Mouse (Mus musculus) cerebellum, adult 9-10 months (tissue): Measurements from ENCODE around the gene Dixdc1.

Source experiments
- DNase-seq: peaks from one replicate; pipeline ENCODE4 v3.0.0; 2022

Dixdc1 gene

DNA sequence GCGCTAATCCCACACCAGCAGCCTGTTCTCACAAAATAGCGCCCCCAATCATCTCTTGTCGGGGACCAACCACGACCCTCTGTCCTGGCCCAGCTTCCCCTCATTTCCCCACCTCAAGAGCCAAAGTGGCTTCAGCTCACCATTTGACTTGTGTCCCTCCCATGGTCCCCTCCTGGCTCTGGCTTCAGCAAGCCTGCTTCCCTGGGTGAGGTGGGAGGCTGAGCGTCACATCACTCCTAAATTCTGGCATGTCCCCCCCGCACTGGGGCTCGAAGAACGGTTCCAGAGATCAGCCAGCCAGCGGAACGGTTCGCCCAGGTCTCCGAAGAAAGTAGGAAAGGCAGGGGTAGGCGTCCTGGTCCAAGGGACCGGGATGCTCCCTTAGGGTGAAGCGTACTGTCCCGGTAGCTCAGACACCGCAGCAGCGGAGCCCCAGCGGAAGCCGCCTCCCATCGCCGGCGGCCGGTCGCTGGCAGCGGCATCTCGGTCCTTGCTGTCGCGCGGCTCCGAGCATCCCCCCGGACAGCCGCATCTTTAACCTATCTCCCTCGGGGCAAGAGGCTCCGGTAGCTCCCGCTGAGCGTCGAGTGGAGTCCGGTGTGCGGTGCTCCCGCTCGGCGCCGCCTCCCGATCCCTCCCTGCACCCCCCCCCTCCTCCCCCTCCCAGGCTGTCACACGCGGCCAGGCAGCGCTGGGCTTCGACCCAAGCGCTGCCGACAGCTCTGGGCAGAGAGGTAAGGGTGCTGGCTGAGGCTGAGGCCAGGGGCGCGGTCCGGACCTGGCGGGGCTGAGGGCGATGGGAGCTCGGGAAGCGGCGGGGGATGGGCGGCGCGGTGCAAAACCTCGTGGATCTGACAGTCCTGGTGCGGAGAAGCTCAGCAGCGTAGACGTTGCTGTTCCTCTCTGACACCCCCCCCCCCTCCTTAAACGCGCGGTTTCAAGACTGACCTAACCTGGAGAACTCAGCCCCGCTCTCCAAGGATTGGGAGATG, 40.6 kb downstream of the Dixdc1 start:
- peak; percentile 74 for DNase-seq

DNA sequence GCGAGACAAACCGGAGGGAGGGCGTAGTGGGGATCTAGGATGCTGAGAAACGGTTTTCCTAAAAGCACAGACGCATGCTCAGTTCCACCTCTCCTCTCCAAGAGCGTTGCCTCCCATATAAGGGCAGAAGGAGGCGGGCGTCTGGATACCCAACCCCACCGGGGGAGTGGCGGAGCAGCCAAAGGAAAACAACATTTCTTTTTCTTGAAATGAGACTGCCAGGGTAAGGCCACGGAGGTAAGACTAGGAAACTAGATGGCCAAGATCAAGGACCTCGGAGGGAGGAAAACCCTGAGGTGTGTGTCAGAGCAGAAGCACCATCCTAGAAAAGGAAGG, 41.6 kb downstream of the Dixdc1 start:
- DNase-seq: peak; percentile 90

DNA sequence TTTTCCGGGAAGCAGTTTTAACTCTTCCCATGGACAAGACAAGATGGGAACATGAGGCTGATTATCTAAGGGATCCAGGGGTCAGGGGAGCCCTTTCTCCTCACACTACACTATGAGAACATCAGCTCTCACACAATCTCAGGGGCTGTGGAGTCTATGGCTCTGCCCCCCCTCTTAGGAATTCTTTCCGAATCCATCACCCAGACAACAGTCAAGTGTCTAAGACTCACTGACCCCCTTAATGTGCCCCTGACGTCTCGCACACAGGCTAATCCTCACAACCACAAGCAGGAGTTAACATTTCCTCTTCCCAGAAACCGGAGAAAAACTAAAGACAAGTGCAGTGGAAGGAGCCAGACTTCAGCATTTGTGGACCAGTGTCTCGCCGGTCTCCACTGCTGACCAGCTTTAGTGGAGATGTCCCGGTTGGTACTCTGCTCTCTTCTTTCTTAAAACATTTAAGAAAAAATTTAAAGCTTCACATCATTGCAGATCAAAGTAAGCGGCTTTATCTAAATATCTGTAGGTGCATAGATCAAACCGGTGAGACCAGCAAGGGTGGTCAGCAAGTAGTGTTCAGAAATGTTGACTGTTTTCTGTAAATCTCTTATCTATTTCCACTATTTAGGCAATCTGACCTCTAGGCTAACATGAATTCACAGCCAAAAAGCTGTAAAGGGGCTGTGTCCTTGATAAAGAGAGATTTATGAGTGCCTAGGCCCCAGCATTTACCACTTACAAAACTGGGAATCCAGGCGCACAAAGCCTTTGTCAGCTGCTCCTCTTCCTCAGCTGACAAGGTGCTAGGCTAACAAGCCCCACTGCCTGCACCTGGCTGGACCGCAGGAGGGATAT, 42.2 kb downstream of the Dixdc1 start:
- DNase-seq: no peak

DNA sequence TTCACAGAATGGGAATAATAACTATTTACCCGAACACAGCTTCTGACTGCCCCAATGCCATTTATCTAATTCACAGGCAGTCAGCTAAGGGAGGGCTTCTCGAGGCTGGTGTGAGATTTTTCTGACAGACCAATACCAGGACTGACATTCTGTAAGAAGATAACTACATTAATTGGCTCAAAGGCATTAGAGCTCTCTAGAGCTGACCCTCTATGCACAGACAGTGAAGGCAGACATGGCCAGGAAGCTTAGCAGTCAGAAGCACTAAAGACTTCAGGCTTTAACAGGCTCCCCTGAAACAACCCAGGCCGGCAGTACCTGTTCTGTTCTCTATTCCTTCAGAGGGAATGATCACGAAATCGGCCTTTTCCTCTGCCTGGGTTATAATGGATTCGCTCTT, 44.2 kb downstream of the Dixdc1 start:
- DNase-seq: no peak

DNA sequence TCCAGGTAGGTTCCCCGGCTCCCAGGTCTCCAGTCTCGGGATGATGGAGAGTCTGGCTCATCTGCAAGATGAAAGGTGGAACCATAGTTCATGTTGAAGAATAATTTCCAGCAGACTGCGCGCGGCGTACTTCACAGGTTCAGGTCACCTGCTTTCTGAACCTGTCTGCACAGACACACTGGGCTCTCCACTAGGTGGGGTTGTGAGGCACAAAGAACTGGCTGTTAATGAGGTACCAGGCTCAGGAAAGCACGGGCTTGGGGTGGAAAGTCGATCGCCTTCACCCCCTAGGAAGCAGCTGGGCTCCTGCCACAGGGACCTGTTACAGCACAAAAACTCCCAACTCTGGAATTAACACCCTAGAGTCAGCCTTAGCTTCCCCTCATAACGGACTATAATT, 45.7 kb downstream of the Dixdc1 start:
- DNase-seq: peak; percentile 74

DNA sequence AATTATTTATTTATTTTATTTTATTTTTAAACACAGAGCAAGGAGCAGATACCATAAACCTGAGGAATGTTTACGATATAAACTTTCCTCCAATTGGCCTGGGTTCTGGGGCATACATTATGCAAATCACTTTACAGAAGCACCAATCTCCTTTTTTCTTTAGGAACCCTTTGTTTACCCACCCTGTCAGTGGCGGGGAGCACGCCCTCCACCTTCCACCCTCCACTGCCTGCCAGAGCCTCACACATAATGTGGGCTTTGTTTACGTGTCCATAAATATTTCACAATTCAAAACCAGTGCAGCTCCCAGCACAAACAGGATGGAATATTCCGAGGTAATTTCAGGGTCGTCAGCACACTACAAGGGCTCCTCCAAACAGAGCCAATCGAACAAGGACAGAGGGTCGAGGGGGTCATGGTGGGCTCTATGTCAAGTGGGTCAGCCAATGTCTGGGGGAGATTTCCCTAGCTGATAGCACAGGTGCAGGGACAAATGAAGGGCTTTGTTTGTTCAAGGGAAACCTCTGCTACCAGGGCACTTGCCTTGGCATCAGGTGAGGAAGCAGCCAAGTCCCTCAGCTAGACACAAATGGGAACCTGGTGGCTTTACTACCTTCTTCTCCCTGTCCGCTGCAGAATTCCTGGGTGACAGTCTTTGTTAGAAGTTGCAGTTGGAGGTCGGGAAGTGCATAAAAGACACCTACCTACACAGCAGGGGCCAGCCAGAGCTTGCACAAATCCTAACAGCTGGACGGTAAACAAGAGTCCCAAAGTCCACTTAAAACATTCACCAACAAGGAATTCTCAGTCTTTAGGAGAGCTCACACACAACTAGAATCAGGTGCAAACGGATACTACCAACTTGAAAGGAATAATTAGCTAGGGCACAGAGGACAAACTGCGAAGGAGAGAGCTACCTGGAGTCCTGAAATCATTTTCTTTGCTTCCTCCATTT, 46.4 kb downstream of the Dixdc1 start:
- DNase-seq: no peak

DNA sequence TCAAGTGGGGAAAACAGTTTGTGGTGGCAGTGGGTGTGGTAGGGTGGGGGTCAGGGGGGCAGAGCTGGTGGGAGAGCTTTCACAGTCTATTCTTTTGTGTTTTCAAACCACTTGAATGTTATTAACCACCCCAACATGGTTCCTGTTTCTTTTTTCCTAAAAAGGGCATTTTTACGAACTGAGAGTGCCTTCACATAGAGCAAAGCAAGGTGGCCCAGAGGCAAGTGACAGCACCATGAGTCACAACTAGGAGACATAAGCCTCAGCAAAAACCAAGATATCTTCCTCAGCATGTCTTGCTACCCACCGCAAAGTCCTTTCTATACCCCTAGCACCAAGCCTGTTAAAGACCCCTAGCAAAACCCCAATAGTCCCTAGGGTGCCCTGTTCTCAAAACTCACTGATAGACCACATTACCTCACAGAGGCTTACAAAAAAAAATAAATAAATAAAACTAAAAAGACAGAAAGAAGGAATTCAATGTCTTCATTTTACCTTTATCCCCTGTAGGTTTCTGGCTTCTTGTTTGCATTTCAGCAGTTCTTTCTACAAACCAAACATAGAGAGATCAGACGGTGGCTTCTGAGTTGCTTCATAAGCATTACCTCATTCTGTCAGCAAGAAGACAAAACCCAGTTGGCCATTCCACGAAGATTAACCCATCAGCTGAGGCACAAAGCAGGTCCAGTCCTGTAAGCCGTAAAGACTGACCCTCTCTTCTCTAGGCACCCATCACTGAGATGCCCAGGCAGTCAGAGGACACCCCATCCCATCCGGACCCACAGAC, 52.3 kb downstream of the Dixdc1 start:
- DNase-seq: no peak

DNA sequence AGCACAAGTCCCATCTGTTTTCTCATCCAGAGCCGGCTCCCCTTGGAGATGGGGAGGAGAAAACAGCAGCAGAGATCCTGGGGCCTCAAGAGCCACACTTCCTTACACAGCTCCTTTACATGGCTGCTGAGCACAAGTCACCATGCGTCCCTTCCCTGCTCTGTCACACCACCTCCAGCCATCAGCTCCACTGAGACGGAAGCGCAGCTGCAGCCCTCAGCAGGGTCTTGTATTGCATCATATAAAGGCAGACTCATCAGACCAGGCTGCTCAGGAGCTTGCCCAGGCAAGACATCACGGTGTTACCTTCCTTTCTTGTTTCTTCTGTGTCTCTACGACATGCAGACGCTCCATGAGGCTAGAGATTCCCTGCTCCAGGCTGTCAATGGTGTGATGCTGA, 57.6 kb downstream of the Dixdc1 start:
- DNase-seq: no peak

DNA sequence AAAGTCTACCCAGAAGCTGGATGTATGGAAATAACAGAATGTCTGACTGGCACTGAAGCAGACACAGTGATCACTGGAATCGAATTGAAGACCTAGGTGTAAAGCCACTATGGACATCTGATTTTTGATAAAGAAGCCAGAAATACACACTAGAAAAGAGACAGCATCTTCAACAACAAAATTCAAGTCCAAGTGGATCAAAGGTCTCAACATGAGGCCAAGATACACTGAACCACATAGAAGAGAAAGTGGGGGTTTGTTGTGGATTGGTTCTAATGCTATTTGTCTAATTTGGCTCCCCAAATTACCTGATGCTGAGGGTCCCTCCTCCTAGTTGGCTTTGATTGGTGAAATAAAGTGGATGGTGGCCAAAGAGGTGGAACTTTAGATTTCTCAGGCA, 59.9 kb downstream of the Dixdc1 start:
- no peak for DNase-seq

DNA sequence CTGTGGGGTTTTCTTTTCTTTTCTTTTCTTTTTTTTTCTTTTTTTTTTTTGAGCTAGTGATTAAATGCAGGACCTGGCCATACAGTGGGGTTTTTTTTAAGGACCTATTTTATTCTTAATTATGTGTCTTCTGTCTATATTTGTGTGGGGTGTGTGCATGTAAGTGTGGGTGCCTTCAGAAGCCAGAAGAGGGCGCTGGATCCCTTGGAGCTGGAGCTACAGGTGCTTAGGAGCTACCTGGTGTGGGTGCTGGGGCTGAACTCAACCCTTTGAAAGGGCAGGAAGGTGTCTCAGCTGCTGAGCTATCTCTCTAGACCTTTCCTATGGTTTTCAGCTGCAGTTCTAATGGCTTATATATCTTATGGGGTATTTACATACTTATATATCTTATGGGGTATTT, 64.5 kb downstream of the Dixdc1 start:
- no peak for DNase-seq

DNA sequence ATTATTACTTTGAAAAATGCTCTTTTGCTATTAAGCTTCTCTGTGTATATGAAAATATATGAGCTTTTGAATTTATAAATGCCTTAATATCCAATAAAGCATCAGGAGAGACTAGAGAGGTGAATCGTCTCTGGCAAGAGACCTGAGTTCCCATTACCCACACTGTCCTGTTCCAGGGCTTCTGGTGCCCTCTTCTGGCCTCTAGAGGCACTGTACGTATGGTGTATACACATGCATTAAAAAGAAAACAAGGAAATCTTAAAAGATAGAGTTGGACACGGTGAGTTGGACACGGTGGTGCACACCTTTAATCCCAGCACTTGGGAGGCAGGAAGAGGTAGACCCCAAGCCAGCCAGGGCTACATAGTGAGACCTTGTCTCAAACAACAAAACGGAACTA, 68.6 kb downstream of the Dixdc1 start:
- DNase-seq: no peak

DNA sequence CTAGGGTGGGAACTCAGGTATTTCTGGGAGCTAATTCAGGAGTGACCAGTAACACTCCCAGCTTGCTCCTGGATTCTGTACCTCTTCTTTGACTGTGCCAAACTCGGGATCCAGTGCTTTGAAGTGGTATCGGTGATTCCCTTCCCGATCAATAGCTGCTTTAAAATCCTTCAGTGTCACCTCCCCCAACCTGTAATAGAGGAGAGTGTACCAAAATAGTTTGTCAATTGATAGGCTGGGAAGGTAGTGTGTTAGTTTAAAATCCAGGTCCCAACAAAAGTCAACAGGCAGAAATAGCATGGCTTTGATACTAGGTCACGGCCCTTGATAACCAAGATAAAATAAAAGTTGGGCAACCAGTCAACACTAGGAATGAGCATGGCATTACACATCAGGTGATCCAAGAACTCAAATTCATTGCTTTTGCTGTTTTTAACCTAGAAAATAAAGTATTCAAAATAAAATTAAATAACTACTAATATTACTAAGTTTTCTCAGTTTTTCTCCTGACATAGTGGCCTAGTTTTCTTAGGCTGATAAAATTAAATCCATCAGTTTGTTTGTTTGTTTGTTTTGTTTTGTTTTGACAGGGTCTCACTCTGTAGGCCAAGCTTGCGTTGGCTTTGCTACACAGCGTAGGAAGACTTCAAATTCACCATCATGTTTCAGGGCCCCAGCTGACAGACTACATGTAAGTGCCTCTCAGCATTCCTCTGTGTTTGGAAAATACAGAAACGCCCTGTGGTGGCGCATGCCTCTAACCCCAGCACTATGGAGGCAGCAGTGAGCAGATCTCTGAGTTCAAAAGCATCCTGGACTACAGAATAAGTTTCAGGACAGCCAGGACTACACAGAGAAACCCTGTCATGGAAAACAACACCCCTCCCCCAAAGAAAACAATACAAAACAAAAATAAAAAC, 71.5 kb downstream of the Dixdc1 start:
- DNase-seq: no peak

DNA sequence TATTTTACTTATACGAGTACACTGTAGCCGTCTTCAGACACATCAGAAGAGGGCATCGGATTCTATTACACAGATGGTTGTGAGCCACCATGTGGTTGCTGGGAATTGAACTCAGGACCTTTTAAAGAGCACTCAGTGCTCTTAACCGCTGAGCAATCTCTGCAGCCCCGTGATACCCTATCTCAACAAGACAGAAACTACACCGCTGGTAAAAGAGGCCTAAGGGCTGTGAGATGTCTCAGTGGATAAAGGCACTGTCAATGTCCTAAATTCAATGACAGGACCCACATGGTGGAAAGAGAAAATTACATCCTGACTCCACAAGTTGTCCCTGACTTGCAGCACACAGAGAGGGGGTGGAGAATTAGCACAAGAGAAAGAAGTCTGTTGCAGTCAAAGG, 72.9 kb downstream of the Dixdc1 start:
- DNase-seq: no peak

DNA sequence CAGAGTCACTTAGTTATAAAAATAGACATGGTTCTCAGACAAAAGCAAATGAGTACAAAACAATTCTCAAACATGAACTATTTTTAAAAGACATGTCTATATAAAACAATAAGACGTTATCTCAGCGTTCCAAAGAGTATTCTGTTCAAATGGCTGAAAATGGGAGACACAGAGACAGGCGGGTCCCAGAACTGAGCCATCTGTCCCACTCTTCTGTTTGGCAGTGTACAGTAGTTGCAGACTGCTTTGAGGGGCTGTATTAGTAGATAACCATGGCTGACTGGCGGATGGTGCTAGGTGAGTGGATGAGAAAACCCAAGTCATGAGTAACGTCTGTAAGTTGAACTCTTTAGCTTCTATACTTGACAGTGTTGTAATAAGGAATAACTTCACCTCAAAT, 74.5 kb downstream of the Dixdc1 start:
- DNase-seq: no peak

DNA sequence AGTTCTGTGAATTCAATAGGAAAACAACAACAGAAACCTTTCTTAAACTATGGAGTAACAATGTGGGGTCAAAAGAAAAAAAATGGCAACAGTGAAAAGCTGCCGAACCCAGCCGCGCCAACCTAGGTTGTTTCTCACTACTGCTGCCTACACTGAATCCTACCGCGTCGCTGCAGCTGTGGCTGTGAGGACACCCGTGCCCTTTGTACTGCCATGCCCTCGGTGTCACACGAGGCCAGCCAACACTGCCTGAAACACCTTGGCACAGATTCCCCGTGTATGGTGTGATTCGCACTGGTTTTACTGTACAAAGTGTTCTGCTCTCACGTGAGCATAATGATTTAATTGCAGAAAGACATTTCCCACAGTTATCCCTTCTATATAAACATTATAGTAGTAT, 78.9 kb downstream of the Dixdc1 start:
- DNase-seq: peak; percentile 41

DNA sequence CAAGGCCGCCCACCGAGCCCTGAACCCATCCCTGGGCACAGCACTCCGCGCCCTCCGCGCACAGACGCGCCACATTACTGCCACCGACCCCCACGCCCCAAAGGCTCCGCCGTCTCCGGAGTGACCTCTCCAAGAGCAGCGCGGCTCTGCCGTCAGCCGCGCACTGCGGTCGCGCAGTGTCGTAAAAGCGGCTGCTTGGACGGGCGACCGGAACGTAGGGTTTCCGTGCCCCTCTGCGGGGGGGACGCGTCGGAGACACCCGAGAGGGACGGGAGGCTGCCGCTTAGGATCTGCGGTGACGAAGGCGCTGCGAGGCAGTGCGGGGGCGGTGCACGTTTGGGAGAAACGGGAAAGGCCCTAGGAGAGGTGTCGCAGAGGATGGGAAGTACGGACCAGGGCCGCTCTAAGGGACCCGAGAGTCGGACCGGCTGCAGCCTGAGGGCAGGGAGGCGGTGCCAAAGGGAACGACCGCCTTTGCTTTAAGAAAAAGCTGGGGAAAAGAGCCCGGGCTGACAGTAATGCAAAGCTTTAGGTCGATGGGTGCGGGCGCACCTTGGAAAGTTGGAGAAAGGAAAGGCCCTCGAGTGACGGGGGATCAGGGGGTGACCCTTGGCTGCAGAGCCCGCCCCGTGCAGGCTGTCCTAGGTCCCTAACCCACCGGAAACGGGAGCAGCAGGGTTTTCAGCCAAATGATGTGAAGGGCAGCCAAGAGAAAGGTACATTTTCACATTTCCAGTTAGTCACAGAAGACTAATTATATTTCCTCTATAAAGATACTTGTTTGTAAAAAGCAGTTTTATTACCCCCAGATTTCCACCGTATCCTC, 79.7 kb downstream of the Dixdc1 start, which contains the start of gene Dlat:
Dlat (minus strand) TSS at position 389 of the 826 bp plus-strand sequence.
- peak; percentile 90 for DNase-seq

DNA sequence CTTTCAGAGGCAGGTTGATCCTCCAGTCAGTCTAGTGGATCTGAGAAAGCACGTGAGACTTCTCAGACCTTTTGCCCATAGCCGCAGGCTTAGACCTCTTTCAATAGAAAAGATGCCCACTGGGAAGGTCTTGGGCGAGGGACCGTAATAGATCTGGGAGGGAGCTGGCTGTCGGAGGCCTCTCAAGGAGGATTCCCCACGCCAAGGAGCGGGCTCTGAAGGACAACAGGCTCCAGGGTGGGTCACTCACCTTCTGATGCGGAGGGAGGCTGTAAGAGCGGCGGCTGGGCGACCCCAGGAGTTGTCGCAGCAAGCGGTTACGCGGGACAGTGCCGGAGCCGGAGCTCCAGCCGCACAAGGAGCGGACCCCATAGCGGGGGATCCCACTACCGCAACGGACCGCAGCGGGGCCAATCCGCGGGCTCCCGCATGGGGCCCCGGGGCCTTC, 80.4 kb downstream of the Dixdc1 start:
- no peak for DNase-seq

DNA sequence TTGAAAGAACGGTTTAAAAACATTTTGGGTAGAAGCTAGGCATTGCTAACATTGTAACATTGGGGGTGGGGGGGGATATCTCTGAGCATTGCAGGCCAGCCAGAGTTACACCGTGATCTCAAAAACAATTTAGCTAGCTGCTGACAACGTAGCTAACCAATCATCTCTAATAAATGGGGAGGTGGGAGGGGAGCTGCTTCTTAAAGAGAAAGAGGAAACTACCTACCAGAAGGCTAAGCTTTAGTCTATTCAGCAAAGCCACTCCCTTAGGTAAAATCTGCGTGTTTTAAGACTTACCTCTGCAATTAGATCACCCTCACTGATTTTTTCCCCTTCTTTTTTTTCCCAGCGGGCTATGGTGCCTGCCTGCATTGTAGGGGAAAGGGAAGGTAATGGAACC, 80.9 kb downstream of the Dixdc1 start:
- no peak for DNase-seq

DNA sequence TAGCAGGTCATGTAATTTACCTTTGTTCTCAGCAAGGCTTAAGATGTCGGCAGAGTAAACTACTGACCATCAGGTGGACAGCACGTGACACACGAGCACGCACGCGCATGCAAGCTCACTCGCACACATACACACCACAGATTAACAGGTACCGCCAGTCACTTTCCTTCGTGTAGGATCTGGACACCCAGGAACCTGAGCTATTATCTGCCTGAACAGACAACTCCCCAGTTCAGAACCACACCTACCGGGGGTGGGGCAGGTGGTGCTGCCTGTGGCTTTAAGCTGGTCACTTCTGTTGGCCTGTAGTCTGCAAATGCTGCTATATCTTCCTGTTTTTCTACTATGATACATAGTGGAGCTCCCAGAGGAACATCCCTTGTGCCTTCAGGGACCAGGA, 88.8 kb downstream of the Dixdc1 start:
- DNase-seq: no peak
